Mouse (Mus musculus): ENCODE data around the gene Zfp142.

DNA sequence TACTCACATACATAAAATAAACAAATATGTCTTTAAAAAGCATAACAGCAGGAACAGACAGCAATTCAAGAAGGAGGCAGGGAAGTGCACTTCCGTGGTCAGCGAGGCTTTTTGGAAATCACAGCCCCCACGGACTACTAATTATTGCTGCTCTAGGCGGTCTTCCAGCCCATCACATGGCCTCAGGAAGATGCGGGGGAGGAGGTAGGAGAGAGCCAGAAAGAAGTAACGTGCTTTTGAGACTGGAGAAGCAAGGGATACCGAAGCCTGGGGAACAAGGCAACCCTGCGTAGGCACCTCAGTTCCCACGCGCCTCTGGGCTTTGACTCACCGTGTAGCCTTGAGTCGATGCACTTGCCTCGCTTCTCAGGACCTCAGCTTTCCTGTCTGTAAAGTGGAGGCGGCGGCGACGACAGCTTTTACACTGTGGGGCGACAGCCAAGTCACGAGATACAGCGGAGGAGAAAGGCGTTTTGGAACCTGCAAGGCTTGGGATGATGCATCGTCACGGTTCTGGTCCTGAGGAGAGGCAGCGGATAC, 743 bp downstream of the Zfp142 start:
- TF ChIP-seq HCFC1 (IDR thresholded peaks at IDR 0.05; ENCODE audit: low read depth, low read length), result no peak
- TF ChIP-seq POLR2A (IDR thresholded peaks at IDR 0.05; ENCODE audit: low read depth, low read length), result no peak
- no peak for TF ChIP-seq CTCF (conservative IDR thresholded peaks at IDR 0.05 in 1 of 2, IDR thresholded peaks at IDR 0.05 in 1 of 2; ENCODE audit: low read depth in 2 of 2, low read length in 2 of 2)
- TF ChIP-seq MXI1 (IDR thresholded peaks at IDR 0.05; ENCODE audit: low read depth, low read length), result no peak
- no peak for TF ChIP-seq JUND (conservative IDR thresholded peaks at IDR 0.05; ENCODE audit: low read depth, low read length)
- TF ChIP-seq EP300 (IDR thresholded peaks at IDR 0.05; ENCODE audit: low read length), result no peak
- TF ChIP-seq TBP (conservative IDR thresholded peaks at IDR 0.05; ENCODE audit: low read depth, low read length), result no peak
